Mouse (Mus musculus): ENCODE data around the gene Ppfia1. TPM values are rescaled to one million over a fixed set of nuclear protein-coding genes. Genes with fewer than 3 reads are reported as not detected.

Gene Ppfia1
- total RNA-seq, 1 experiment from 2014 or later: 42.1 TPM

GRCm38 (mm10) chr7:144554123-144554472 lies 569 bp upstream of the Ppfia1 start:
- no peak for ATAC-seq (replicated peaks; ENCODE audit: insufficient number of reproducible peaks, low FRiP score, low TSS enrichment, poor library complexity, severe bottlenecking)

- ATAC-seq (replicated peaks; ENCODE audit: insufficient number of reproducible peaks, low FRiP score, low TSS enrichment, poor library complexity, severe bottlenecking): no peak
Measured at GRCm38 (mm10) chr7:144552274-144552673, 1.3 kb downstream of the Ppfia1 start.

GRCm38 (mm10) chr7:144550811-144551210 lies 2.7 kb downstream of the Ppfia1 start:
- ATAC-seq (replicated peaks; ENCODE audit: insufficient number of reproducible peaks, low FRiP score, low TSS enrichment, poor library complexity, severe bottlenecking): no peak

- no peak for ATAC-seq (replicated peaks; ENCODE audit: insufficient number of reproducible peaks, low FRiP score, low TSS enrichment, poor library complexity, severe bottlenecking)
Measured at GRCm38 (mm10) chr7:144549904-144550566, 3.5 kb downstream of the Ppfia1 start.

- no peak for ATAC-seq (replicated peaks; ENCODE audit: insufficient number of reproducible peaks, low FRiP score, low TSS enrichment, poor library complexity, severe bottlenecking)
Measured at GRCm38 (mm10) chr7:144545231-144545630, 8.3 kb downstream of the Ppfia1 start.

- no peak for ATAC-seq (replicated peaks; ENCODE audit: insufficient number of reproducible peaks, low FRiP score, low TSS enrichment, poor library complexity, severe bottlenecking)
Measured at GRCm38 (mm10) chr7:144541351-144541750, 12.2 kb downstream of the Ppfia1 start.

GRCm38 (mm10) chr7:144539146-144539545 lies 14.4 kb downstream of the Ppfia1 start:
- ATAC-seq (replicated peaks; ENCODE audit: insufficient number of reproducible peaks, low FRiP score, low TSS enrichment, poor library complexity, severe bottlenecking): no peak

GRCm38 (mm10) chr7:144538030-144538644 lies 15.4 kb downstream of the Ppfia1 start:
- no peak for ATAC-seq (replicated peaks; ENCODE audit: insufficient number of reproducible peaks, low FRiP score, low TSS enrichment, poor library complexity, severe bottlenecking)

GRCm38 (mm10) chr7:144536367-144536766 lies 17.2 kb downstream of the Ppfia1 start:
- ATAC-seq (replicated peaks; ENCODE audit: insufficient number of reproducible peaks, low FRiP score, low TSS enrichment, poor library complexity, severe bottlenecking): no peak

- no peak for ATAC-seq (replicated peaks; ENCODE audit: insufficient number of reproducible peaks, low FRiP score, low TSS enrichment, poor library complexity, severe bottlenecking)
Measured at GRCm38 (mm10) chr7:144534773-144535172, 18.8 kb downstream of the Ppfia1 start.

- ATAC-seq (replicated peaks; ENCODE audit: insufficient number of reproducible peaks, low FRiP score, low TSS enrichment, poor library complexity, severe bottlenecking): no peak
Measured at GRCm38 (mm10) chr7:144531585-144532378, 21.7 kb downstream of the Ppfia1 start.

GRCm38 (mm10) chr7:144529851-144530250 lies 23.7 kb downstream of the Ppfia1 start:
- ATAC-seq (replicated peaks; ENCODE audit: insufficient number of reproducible peaks, low FRiP score, low TSS enrichment, poor library complexity, severe bottlenecking): no peak

- ATAC-seq (replicated peaks; ENCODE audit: insufficient number of reproducible peaks, low FRiP score, low TSS enrichment, poor library complexity, severe bottlenecking): no peak
Measured at GRCm38 (mm10) chr7:144527723-144528221, 25.8 kb downstream of the Ppfia1 start.

GRCm38 (mm10) chr7:144526649-144527048 lies 26.9 kb downstream of the Ppfia1 start:
- ATAC-seq (replicated peaks; ENCODE audit: insufficient number of reproducible peaks, low FRiP score, low TSS enrichment, poor library complexity, severe bottlenecking): no peak

- no peak for ATAC-seq (replicated peaks; ENCODE audit: insufficient number of reproducible peaks, low FRiP score, low TSS enrichment, poor library complexity, severe bottlenecking)
Measured at GRCm38 (mm10) chr7:144524427-144525191, 28.9 kb downstream of the Ppfia1 start.

GRCm38 (mm10) chr7:144523415-144523814 lies 30.1 kb downstream of the Ppfia1 start:
- ATAC-seq (replicated peaks; ENCODE audit: insufficient number of reproducible peaks, low FRiP score, low TSS enrichment, poor library complexity, severe bottlenecking): no peak

GRCm38 (mm10) chr7:144521927-144522326 lies 31.6 kb downstream of the Ppfia1 start:
- ATAC-seq (replicated peaks; ENCODE audit: insufficient number of reproducible peaks, low FRiP score, low TSS enrichment, poor library complexity, severe bottlenecking): no peak

- no peak for ATAC-seq (replicated peaks; ENCODE audit: insufficient number of reproducible peaks, low FRiP score, low TSS enrichment, poor library complexity, severe bottlenecking)
Measured at GRCm38 (mm10) chr7:144519852-144520251, 33.7 kb downstream of the Ppfia1 start.

GRCm38 (mm10) chr7:144516711-144517110 lies 36.8 kb downstream of the Ppfia1 start:
- no peak for ATAC-seq (replicated peaks; ENCODE audit: insufficient number of reproducible peaks, low FRiP score, low TSS enrichment, poor library complexity, severe bottlenecking)
